Mouse (Mus musculus): ENCODE results near the gene Gm20425.

DNA sequence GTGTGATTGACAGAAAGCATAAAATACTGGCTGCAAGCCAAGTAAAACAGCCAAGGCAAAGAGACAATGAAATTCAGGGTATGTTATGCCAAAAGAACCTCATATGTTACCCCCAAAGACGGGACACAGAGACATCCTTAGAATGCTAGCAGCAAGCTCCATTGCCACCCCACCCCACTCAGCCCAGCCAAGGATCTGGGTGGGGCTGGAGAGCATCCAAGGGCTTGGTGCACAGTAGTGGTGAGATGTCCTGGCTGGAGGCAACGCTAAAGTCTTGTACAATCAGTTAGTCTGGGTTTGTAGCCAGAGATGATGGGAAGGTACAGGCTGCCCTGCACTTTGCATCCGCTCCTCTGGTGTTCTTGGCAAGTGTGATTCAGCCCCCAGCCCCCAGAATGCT, 49.8 kb downstream of the Gm20425 start:
- TF ChIP-seq CTCF (IDR thresholded peaks at IDR 0.05; ENCODE audit: low read depth) (no peak), EP300 (IDR thresholded peaks at IDR 0.05; ENCODE audit: low read depth) (no peak)
